Mouse (Mus musculus) midbrain, embryonic 14.5 days (tissue): Measurements from ENCODE around the gene Zdhhc12. TPM values are rescaled to one million over a fixed set of nuclear protein-coding genes. Genes with fewer than 3 reads are reported as not detected.

Experiments used
- ATAC-seq: fragments of 200-750 bp; cut with Nextera tagmentation; 2 replicates; pipeline ENCODE4 v1.8.0; 2017; ENCODE audit warnings: moderate number of reproducible peaks, moderate library complexity; ENCODE audit not compliant: low FRiP score, low TSS enrichment
- DNase-seq: peaks from one replicate; pipeline ENCODE4 v3.0.0-alpha.2; 2015
- H3K27ac ChIP-seq: fragments of 300-500 bp; sonication (generic); replicated peaks from 2 replicates; pipeline ENCODE4 v1.5.1; 2014; ENCODE audit warnings: mild to moderate bottlenecking, low read depth, low read length, moderate library complexity
- H3K27me3 ChIP-seq: fragments of 300-500 bp; sonication (generic); 2 replicates; pipeline ENCODE4 v1.6.1; 2014; ENCODE audit warnings: low read length, control low read depth, mixed read lengths; ENCODE audit not compliant: control insufficient read depth, insufficient read depth
- H3K36me3 ChIP-seq: fragments of 300-500 bp; sonication (generic); 2 replicates; pipeline ENCODE4 v1.6.1; 2014; ENCODE audit warnings: low read length, control low read depth; ENCODE audit not compliant: control insufficient read depth, insufficient read depth
- H3K4me1 ChIP-seq: fragments of 300-500 bp; sonication (generic); 2 replicates; pipeline ENCODE4 v1.6.1; 2014; ENCODE audit warnings: mild to moderate bottlenecking, antibody characterized with exemption, low read length, control low read depth; ENCODE audit not compliant: control insufficient read depth, insufficient read depth
- H3K4me2 ChIP-seq: fragments of 300-500 bp; sonication (generic); 2 replicates; pipeline ENCODE4 v1.6.1; 2014; ENCODE audit warnings: mild to moderate bottlenecking, low read length, moderate library complexity
- H3K4me3 ChIP-seq: fragments of 300-500 bp; sonication (generic); replicated peaks from 2 replicates; pipeline ENCODE4 v1.5.1; 2014; ENCODE audit warnings: low read depth, low read length
- H3K9ac ChIP-seq: fragments of 300-500 bp; sonication (generic); replicated peaks from 2 replicates; pipeline ENCODE4 v1.6.1; 2014; ENCODE audit warnings: mild to moderate bottlenecking, low read length, moderate library complexity
- H3K9me3 ChIP-seq: fragments of 300-500 bp; sonication (generic); 2 replicates; pipeline ENCODE4 v1.6.1; 2016; ENCODE audit warnings: low read length, control low read depth, mixed read lengths; ENCODE audit not compliant: control insufficient read depth
- WGBS: fragments of 180-500 bp; shearing (Covaris S2); extraction: QIAGEN DNeasy Blood & Tissue Kit; methylation state at CpG from one replicate; pipeline ENCODE4 v1.1.7; 2014; 5-methylcytosine and 5-hydroxymethylcytosine counted together
- polyA plus RNA-seq: library from polyadenylated mRNA; unstranded; fragments of >200 nt; fragmentation: Nextera tagmentation; extraction: Ambion mirVana; gene quantifications from 2 replicates; pipeline ENCODE4 v1.2.1, GENCODE M21; 2014

Zdhhc12 gene
- polyA plus RNA-seq, 1 experiment from 2014 or later = 17.6 TPM

GRCm38 (mm10) chr2:30130156-30130555 is 36.7 kb upstream of the Zdhhc12 start:
- H3K9ac ChIP-seq = no peak overlapping the region
- peaks cover 16% of the 10 kb centered on the region for H3K4me1 ChIP-seq
- no peak overlapping the region for H3K4me2 ChIP-seq
- no peak overlapping the region for H3K4me3 ChIP-seq
- H3K9me3 ChIP-seq = no peaks in the 10 kb centered on the region
- no peaks in the 10 kb centered on the region for H3K27me3 ChIP-seq
- WGBS = 85% methylated on average over 4 of the region's 4 CpGs
- H3K27ac ChIP-seq = no peak overlapping the region
- ATAC-seq (no peak), DNase-seq (no peak)
- H3K36me3 ChIP-seq = no peaks in the 10 kb centered on the region

- Histone ChIP-seq H3K36me3 (no peaks in the 10 kb centered on the region), H3K27me3 (no peaks in the 10 kb centered on the region), H3K9ac (no peak overlapping the region), H3K4me3 (no peak overlapping the region), H3K9me3 (no peaks in the 10 kb centered on the region), H3K4me2 (no peak overlapping the region), H3K4me1 (peaks cover 11% of the 10 kb centered on the region), H3K27ac (no peak overlapping the region)
- 34% methylated on average over 2 of the region's 2 CpGs for WGBS
- DNase-seq (peak; percentile 82), ATAC-seq (no peak)
These were observed 35.3 kb upstream of the Zdhhc12 start for GRCm38 (mm10) chr2:30128789-30129188.

- Histone ChIP-seq H3K27ac (peak within 1 kb of the TSS; percentile 91), H3K9ac (peak within 1 kb of the TSS; percentile 95), H3K9me3 (no peaks in the 10 kb centered on the region), H3K4me3 (peak within 1 kb of the TSS; percentile 88), H3K4me2 (peak within 1 kb of the TSS; percentile 97), H3K36me3 (0 out of 2 replicates have a peak, but pooled peaks cover 5% of the 10 kb centered on the region), H3K4me1 (peaks cover 29% of the 10 kb centered on the region), H3K27me3 (no peaks in the 10 kb centered on the region)
- ATAC-seq (peak; percentile 92), DNase-seq (peak; percentile 95)
- 9% methylated on average over 31 of the region's 31 CpGs for WGBS
These were observed 31.2 kb upstream of the Zdhhc12 start, which contains the start of gene Zer1 for GRCm38 (mm10) chr2:30124472-30125274. Gene Zer1, minus strand, starts transcription at chr2:30124585.

- peak overlapping the region; percentile 97 for H3K4me2 ChIP-seq
- no peak for DNase-seq
- no peaks in the 10 kb centered on the region for H3K9me3 ChIP-seq
- peak overlapping the region; percentile 95 for H3K9ac ChIP-seq
- H3K27me3 ChIP-seq = no peaks in the 10 kb centered on the region
- H3K36me3 ChIP-seq = 0 out of 2 replicates have a peak, but pooled peaks cover 5% of the 10 kb centered on the region
- WGBS = 1% methylated on average over 44 of the region's 44 CpGs
- H3K4me1 ChIP-seq = peaks cover 35% of the 10 kb centered on the region
- ATAC-seq = peak; percentile 66
- H3K4me3 ChIP-seq = peak overlapping the region; percentile 88
- H3K27ac ChIP-seq = peak overlapping the region; percentile 91
These were observed 30.5 kb upstream of the Zdhhc12 start for GRCm38 (mm10) chr2:30123729-30124471.

GRCm38 (mm10) chr2:30122766-30123165 is 29.3 kb upstream of the Zdhhc12 start:
- Histone ChIP-seq H3K4me2 (peak overlapping the region; percentile 97), H3K9ac (no peak overlapping the region), H3K9me3 (no peaks in the 10 kb centered on the region), H3K27me3 (no peaks in the 10 kb centered on the region), H3K4me1 (peaks cover 37% of the 10 kb centered on the region), H3K27ac (no peak overlapping the region), H3K4me3 (0 out of 2 replicates have a peak overlapping the region, but pooled peaks have one; percentile 88), H3K36me3 (0 out of 2 replicates have a peak, but pooled peaks cover 5% of the 10 kb centered on the region)
- ATAC-seq (no peak), DNase-seq (no peak)
- whole genome bisulfite sequencing = 91% methylated on average over 5 of the region's 5 CpGs

GRCm38 (mm10) chr2:30120269-30120668 is 26.8 kb upstream of the Zdhhc12 start:
- Histone ChIP-seq H3K4me1 (peaks cover 36% of the 10 kb centered on the region), H3K27ac (peak overlapping the region; percentile 43), H3K9ac (no peak overlapping the region), H3K27me3 (no peaks in the 10 kb centered on the region), H3K36me3 (peaks cover 10% of the 10 kb centered on the region; the same call in 1 of the 2 replicates), H3K4me3 (no peak overlapping the region), H3K9me3 (no peaks in the 10 kb centered on the region), H3K4me2 (no peak overlapping the region)
- DNase-seq (no peak), ATAC-seq (no peak)
- WGBS = 76% methylated on average over 4 of the region's 4 CpGs

GRCm38 (mm10) chr2:30119641-30120051 is 26.2 kb upstream of the Zdhhc12 start:
- Histone ChIP-seq H3K27me3 (no peaks in the 10 kb centered on the region), H3K9me3 (no peaks in the 10 kb centered on the region), H3K27ac (peak overlapping the region; percentile 43), H3K4me1 (peaks cover 31% of the 10 kb centered on the region), H3K36me3 (peaks cover 10% of the 10 kb centered on the region; the same call in 1 of the 2 replicates), H3K4me3 (no peak overlapping the region), H3K9ac (0 out of 2 replicates have a peak overlapping the region, but pooled peaks have one; percentile 9), H3K4me2 (peak overlapping the region; percentile 18; the same call in 1 of the 2 replicates)
- DNase-seq (peak; percentile 60), ATAC-seq (peak; percentile 39; the same call in 1 of the 2 replicates)
- WGBS = 11% methylated on average over 6 of the region's 6 CpGs

GRCm38 (mm10) chr2:30112564-30112963 is 19.1 kb upstream of the Zdhhc12 start:
- peaks cover 60% of the 10 kb centered on the region for H3K36me3 ChIP-seq
- no peak overlapping the region for H3K4me2 ChIP-seq
- WGBS = 95% methylated on average over 5 of the region's 5 CpGs
- no peaks in the 10 kb centered on the region for H3K9me3 ChIP-seq
- no peaks in the 10 kb centered on the region for H3K27me3 ChIP-seq
- ATAC-seq (no peak), DNase-seq (no peak)
- no peak overlapping the region for H3K4me3 ChIP-seq
- H3K27ac ChIP-seq = no peak overlapping the region
- H3K4me1 ChIP-seq = no peaks in the 10 kb centered on the region
- H3K9ac ChIP-seq = no peak overlapping the region
